Mouse (Mus musculus) retina, adult 2 months (tissue): ENCODE results near the gene Spryd3.

Experiments used
- DNase-seq: peaks from one replicate; pipeline ENCODE4 v3.0.0-alpha.2; 2012; ENCODE audit warnings: low read depth, low spot score

Spryd3 gene

DNA sequence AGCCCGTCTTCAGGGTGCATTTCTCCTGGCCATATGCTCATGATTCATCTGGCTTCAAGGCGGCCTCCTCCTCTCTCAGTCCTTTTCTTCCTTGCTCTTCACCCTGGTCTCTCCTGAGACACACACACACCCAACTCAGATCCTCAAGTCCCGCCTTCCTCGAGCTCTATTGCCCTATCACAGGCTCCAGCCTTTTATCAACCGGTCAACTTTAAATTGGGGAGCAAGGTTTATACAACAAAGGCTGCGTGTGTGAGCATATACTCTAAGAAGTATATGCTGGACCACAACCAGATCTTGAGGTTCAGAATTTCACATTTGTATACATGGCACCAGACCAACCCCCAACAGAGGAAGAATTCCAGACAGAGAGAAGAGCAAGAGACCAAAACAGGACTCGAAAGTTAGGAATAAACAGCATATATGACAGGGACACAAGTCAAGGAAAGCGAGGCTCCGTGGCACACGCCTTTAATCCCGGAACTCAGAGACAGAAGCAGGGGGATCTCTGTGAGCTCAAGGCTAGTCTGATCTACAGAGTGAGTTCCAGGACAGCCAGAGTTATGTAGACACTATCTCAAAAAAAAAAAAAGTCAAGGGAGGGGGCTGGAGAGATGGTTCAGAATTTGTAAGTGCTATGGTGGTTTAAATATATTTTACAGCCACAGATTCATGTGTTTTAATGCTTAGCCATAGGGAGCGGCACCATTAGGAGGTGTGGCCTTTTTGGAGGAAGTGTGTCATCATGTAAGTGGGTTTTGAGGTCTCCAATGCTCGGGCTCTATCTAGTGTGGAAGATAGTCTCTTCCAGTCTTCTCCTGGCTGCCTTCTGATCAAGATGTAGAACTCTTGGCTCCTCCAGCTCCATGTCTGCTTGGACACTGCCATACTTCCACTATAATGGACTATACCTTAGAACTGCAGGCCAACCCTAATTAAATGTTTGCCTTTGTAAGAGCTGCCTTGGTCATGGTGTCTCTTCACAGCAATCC is 65.3 kb downstream of the Spryd3 start:
- no peak for DNase-seq
